31 mouse cellular contexts compared by ENCODE assay signal in genomic region chr4:48678793-48679192, GRCm38 (mm10). TPM values are rescaled to one million over a fixed set of nuclear protein-coding genes. Genes with fewer than 3 reads are reported as not detected.
"Had no signal": no experiment of that assay in that cellular context is flagged by ENCODE, and none has a peak within 500 bp of the region (broad histone marks: within the 10 kb centered on the region; RNA-seq: fewer than 3 reads in every experiment).

No protein-coding gene starts in this region.

- H3K4me2 ChIP-seq: embryonic facial prominence, embryonic 12.5 days; embryonic facial prominence, embryonic 13.5 days; embryonic facial prominence, embryonic 15.5 days; forebrain, embryonic 12.5 days; forebrain, embryonic 13.5 days had no signal

- H3K9me3 ChIP-seq: embryonic facial prominence, embryonic 10.5 days; embryonic facial prominence, embryonic 12.5 days; embryonic facial prominence, embryonic 13.5 days; embryonic facial prominence, embryonic 15.5 days; forebrain, embryonic 12.5 days; forebrain, embryonic 13.5 days had no signal

- H3K27ac ChIP-seq: embryonic facial prominence, embryonic 10.5 days; embryonic facial prominence, embryonic 12.5 days; embryonic facial prominence, embryonic 13.5 days; embryonic facial prominence, embryonic 15.5 days; forebrain, embryonic 10.5 days; forebrain, embryonic 12.5 days; forebrain, embryonic 13.5 days; gastrocnemius, adult 2 months; heart, adult 2 months had no signal

- H3K9ac ChIP-seq: embryonic facial prominence, embryonic 12.5 days; embryonic facial prominence, embryonic 13.5 days; embryonic facial prominence, embryonic 15.5 days; forebrain, embryonic 12.5 days; forebrain, embryonic 13.5 days; forebrain, postnatal 0 days had no signal

- ATAC-seq: forebrain, embryonic 13.5 days; forebrain, embryonic 14.5 days; forebrain, embryonic 16.5 days; forebrain, postnatal 0 days had no signal

- H3K27me3 ChIP-seq: embryonic facial prominence, embryonic 12.5 days; embryonic facial prominence, embryonic 13.5 days; embryonic facial prominence, embryonic 15.5 days; forebrain, embryonic 12.5 days; forebrain, embryonic 13.5 days had no signal

- H3K36me3 ChIP-seq: embryonic facial prominence, embryonic 15.5 days had no signal

- H3K4me1 ChIP-seq: embryonic facial prominence, embryonic 13.5 days; forebrain, embryonic 12.5 days had no signal

- DNase-seq: cerebellum, adult 18-20 months; cerebellum, adult 2 months; cerebellum, adult 8-10 months; cerebellum, adult 9-10 months; cerebellum, adult 9-11 months; cerebellum, postnatal 10 days; cerebellum, postnatal 14 days; cerebellum, postnatal 25 days; cerebellum, postnatal 36 days; embryo, embryonic 11 days; forebrain, postnatal 0 days; gastrocnemius, adult 2 months; gastrocnemius, postnatal 10 days; gastrocnemius, postnatal 14 days; gastrocnemius, postnatal 25 days; gastrocnemius, postnatal 36 days; heart, adult 11 months; heart, adult 18-20 months; heart, adult 2 months had no signal

- H3K4me3 ChIP-seq: embryonic facial prominence, embryonic 10.5 days; embryonic facial prominence, embryonic 12.5 days; embryonic facial prominence, embryonic 13.5 days; embryonic facial prominence, embryonic 15.5 days; erythroblast, embryonic 14.5 days; forebrain, embryonic 10.5 days; forebrain, embryonic 12.5 days; forebrain, embryonic 13.5 days; gastrocnemius, adult 2 months; heart, adult 2 months had no signal

RNA-seq across cellular contexts. Expression of gene Cavin4, which starts 15.5 kb away (rescaled TPM):
- total RNA-seq: common myeloid progenitor, adult 5-6 weeks; granulocyte monocyte progenitor cell, adult 5-6 weeks had no signal
- polyA plus RNA-seq: erythroblast, embryonic 14.5 days had no signal
